Mouse (Mus musculus): ENCODE measurements around the gene Cdadc1. TPM values are rescaled to one million over a fixed set of nuclear protein-coding genes. Genes with fewer than 3 reads are reported as not detected.

The Cdadc1 gene
- polyA plus RNA-seq, 1 experiment from 2014 or later, result 36.0 TPM

Other genes starting within 250 kb of the Cdadc1 start
- gene Phf11d, start 232.5 kb downstream of the Cdadc1 start, polyA plus RNA-seq (2015; fragmentation: Nextera tagmentation; extraction: Ambion mirVana), result 2.7 and 4.6 TPM in 2 replicates
- gene Phf11c, start 202.6 kb downstream of the Cdadc1 start, polyA plus RNA-seq (2015; fragmentation: Nextera tagmentation; extraction: Ambion mirVana), result 0.41 and 0.53 TPM in 2 replicates
- 5.8 and 6.2 TPM in 2 replicates for gene Setdb2, start 157.1 kb downstream of the Cdadc1 start, polyA plus RNA-seq (2015; fragmentation: Nextera tagmentation; extraction: Ambion mirVana)
- gene Cab39l, start 157.0 kb downstream of the Cdadc1 start, polyA plus RNA-seq (2015; fragmentation: Nextera tagmentation; extraction: Ambion mirVana), result 22.9 and 23.0 TPM in 2 replicates
- 9.1 and 12.2 TPM in 2 replicates for gene Shisa2, start 27.3 kb upstream of the Cdadc1 start, polyA plus RNA-seq (2015; fragmentation: Nextera tagmentation; extraction: Ambion mirVana)